Mouse (Mus musculus): ENCODE measurements at regions not wholly inside any gene's neighbourhood (a gene's known extent, or its start where the extent isn't known, plus 50 kb on each side); places are given as distances from the start of the nearest gene placed in this dataset.

- TF ChIP-seq POLR2A (IDR thresholded peaks at IDR 0.05; ENCODE audit: extremely low read depth, insufficient read depth, low read length) (no peak), CTCF (IDR thresholded peaks at IDR 0.05; ENCODE audit: extremely low read depth, insufficient read depth, low read length) (no peak)
Observed at GRCm38 (mm10) chr4:135053585-135053984, 66.9 kb upstream of the Runx3 start.
